Mouse (Mus musculus) midbrain, embryonic 13.5 days (tissue): ENCODE measurements around the gene Slc16a11. TPM values are rescaled to one million over a fixed set of nuclear protein-coding genes. Genes with fewer than 3 reads are reported as not detected.

Experiments
- ATAC-seq: fragments of 200-750 bp; cut with Nextera tagmentation; 2 replicates; pipeline ENCODE4 v1.8.0; 2017; ENCODE audit warnings: mild to moderate bottlenecking, moderate TSS enrichment, moderate library complexity
- H3K27ac ChIP-seq: fragments of 300-500 bp; sonication (generic); 2 replicates; pipeline ENCODE4 v1.5.1; 2015; ENCODE audit warnings: inconsistent platforms, mild to moderate bottlenecking, moderate library complexity
- H3K27me3 ChIP-seq: fragments of 300-500 bp; sonication (generic); 2 replicates; pipeline ENCODE4 v1.6.1; 2015; ENCODE audit warnings: mild to moderate bottlenecking, inconsistent platforms
- H3K36me3 ChIP-seq: fragments of 300-500 bp; sonication (generic); 2 replicates; pipeline ENCODE4 v1.6.1; 2015; ENCODE audit warnings: mild to moderate bottlenecking, inconsistent platforms
- H3K4me1 ChIP-seq: fragments of 300-500 bp; sonication (generic); replicated peaks from 2 replicates; pipeline ENCODE4 v1.6.1; 2015; ENCODE audit warnings: inconsistent platforms
- H3K4me2 ChIP-seq: fragments of 300-500 bp; sonication (generic); replicated peaks from 2 replicates; pipeline ENCODE4 v1.6.1; 2015; ENCODE audit warnings: moderate library complexity, mild to moderate bottlenecking, inconsistent platforms
- H3K4me3 ChIP-seq: fragments of 300-500 bp; sonication (generic); replicated peaks from 2 replicates; pipeline ENCODE4 v1.5.1; 2015; ENCODE audit warnings: mild to moderate bottlenecking, inconsistent platforms
- H3K9ac ChIP-seq: fragments of 300-500 bp; sonication (generic); replicated peaks from 2 replicates; pipeline ENCODE4 v1.6.1; 2015; ENCODE audit warnings: mild to moderate bottlenecking, inconsistent platforms
- H3K9me3 ChIP-seq: fragments of 300-500 bp; sonication (generic); 2 replicates; pipeline ENCODE4 v1.6.1; 2016; ENCODE audit warnings: mild to moderate bottlenecking, inconsistent platforms
- WGBS: fragments of 180-500 bp; shearing (Covaris S2); methylation state at CpG from one replicate; pipeline ENCODE4 v1.1.7; 2015; 5-methylcytosine and 5-hydroxymethylcytosine counted together
- polyA plus RNA-seq: library from polyadenylated mRNA; unstranded; fragments of >200 nt; fragmentation: Nextera tagmentation; extraction: Ambion mirVana; gene quantifications from 2 replicates; pipeline ENCODE4 v1.2.1, GENCODE M21; 2015

The Slc16a11 gene
- polyA plus RNA-seq, 1 experiment from 2014 or later = 2.4 TPM

DNA sequence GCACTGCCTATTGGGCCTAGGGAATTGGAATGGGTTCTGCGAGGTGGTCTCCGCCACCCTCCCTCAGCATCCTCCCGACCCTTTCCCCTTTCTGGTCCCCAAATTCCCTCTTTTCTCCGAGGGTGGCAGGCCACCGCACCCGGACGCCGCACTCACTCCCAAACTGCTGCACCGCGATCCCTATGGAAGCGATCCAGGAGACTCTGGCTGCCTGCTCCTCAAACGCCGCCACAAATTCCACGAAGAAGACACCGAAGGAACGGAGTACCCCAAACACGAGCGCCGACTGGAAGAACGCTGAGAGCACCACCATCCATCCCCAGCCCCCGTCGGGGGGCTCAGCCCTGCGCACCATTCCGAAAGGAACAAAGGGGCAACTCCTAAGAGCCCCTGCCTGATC lies 7.8 kb downstream of the Slc16a11 start:
- Histone ChIP-seq H3K9me3 (no peaks in the 10 kb centered on the region), H3K9ac (peak overlapping the region; percentile 90), H3K4me2 (peak overlapping the region; percentile 90), H3K27ac (peak overlapping the region; percentile 85), H3K4me3 (peak overlapping the region; percentile 52), H3K36me3 (peaks cover 17% of the 10 kb centered on the region), H3K4me1 (peaks cover 38% of the 10 kb centered on the region), H3K27me3 (peaks cover 42% of the 10 kb centered on the region)
- under 1% methylated on average over 24 of the region's 24 CpGs for WGBS
- no peak for ATAC-seq

- peaks cover 17% of the 10 kb centered on the region for H3K36me3 ChIP-seq
- peak within 1 kb of the TSS; percentile 90 for H3K9ac ChIP-seq
- H3K4me3 ChIP-seq = peak within 1 kb of the TSS; percentile 52
- H3K4me2 ChIP-seq = peak within 1 kb of the TSS; percentile 90
- peak; percentile 96 for ATAC-seq
- H3K27ac ChIP-seq = peak within 1 kb of the TSS; percentile 85
- 0% methylated on average over 28 of the region's 28 CpGs for WGBS
- H3K9me3 ChIP-seq = no peaks in the 10 kb centered on the region
- H3K4me1 ChIP-seq = peaks cover 35% of the 10 kb centered on the region
- H3K27me3 ChIP-seq = peaks cover 42% of the 10 kb centered on the region
Measured at GRCm38 (mm10) chr11:70220731-70221602, 8.4 kb downstream of the Slc16a11 start, which contains the start of gene Slc16a13. Gene Slc16a13 (minus strand): TSS chr11:70221064.

GRCm38 (mm10) chr11:70221603-70222500 lies 9.3 kb downstream of the Slc16a11 start:
- no peaks in the 10 kb centered on the region for H3K9me3 ChIP-seq
- 10% methylated on average over 14 of the region's 14 CpGs for WGBS
- H3K4me3 ChIP-seq = peak overlapping the region; percentile 52
- no peak for ATAC-seq
- peak overlapping the region; percentile 90 for H3K4me2 ChIP-seq
- peaks cover 44% of the 10 kb centered on the region for H3K4me1 ChIP-seq
- H3K9ac ChIP-seq = peak overlapping the region; percentile 57
- H3K27ac ChIP-seq = peak overlapping the region; percentile 85
- H3K36me3 ChIP-seq = peaks cover 14% of the 10 kb centered on the region
- H3K27me3 ChIP-seq = peaks cover 42% of the 10 kb centered on the region

GRCm38 (mm10) chr11:70223724-70224123 lies 11.2 kb downstream of the Slc16a11 start:
- no peak for ATAC-seq
- Histone ChIP-seq H3K9ac (no peak overlapping the region), H3K27ac (no peak overlapping the region), H3K9me3 (no peaks in the 10 kb centered on the region), H3K36me3 (no peaks in the 10 kb centered on the region), H3K27me3 (peaks cover 51% of the 10 kb centered on the region), H3K4me1 (peaks cover 44% of the 10 kb centered on the region), H3K4me2 (no peak overlapping the region), H3K4me3 (no peak overlapping the region)
- WGBS = 90% methylated on average over 9 of the region's 9 CpGs

DNA sequence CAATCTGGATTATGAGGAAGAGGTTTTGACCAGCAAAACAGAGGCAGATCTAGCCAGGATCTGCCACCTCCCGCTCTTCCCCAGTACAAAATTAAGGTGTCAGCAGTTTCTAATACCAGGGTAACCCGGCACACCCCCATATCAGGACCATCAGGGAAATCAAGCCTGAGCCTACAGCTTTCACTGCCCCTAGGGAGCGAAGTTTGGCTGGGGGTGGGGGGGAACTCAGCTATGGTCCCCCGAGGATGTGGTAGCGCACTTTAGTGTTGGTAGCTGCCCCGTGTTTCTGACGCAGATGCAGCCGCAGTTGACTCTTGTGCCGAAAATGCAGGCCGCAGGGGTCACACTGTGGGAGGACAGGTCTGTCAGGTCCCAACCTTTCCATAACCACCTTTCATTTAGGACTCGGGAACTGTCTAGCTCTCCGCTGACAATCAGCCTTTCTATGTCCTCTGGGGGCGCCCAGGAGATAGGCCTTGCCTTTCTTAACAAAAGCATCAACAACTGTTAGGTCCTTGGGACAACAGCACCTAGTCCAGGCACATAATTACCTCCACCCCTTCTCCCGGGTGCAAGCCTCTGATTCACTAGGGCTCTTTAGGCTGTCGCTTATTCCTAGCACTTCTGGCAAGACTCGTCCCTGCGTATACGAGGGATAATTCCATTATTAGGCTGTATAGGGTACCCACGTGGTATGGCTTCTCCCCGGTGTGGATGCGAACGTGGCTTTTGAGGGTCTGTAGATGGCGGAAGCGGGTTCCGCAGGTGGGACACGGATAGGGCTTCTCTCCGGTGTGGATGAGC lies 13.4 kb downstream of the Slc16a11 start:
- peak overlapping the region; percentile 45 for H3K4me2 ChIP-seq
- no peaks in the 10 kb centered on the region for H3K9me3 ChIP-seq
- no peaks in the 10 kb centered on the region for H3K36me3 ChIP-seq
- peak overlapping the region; percentile 29 for H3K4me3 ChIP-seq
- 20% methylated on average over 27 of the region's 27 CpGs for WGBS
- peaks cover 43% of the 10 kb centered on the region for H3K4me1 ChIP-seq
- peaks cover 73% of the 10 kb centered on the region for H3K27me3 ChIP-seq
- no peak overlapping the region for H3K27ac ChIP-seq
- no peak for ATAC-seq
- peak overlapping the region; percentile 34; the same call in 1 of the 2 replicates for H3K9ac ChIP-seq

DNA sequence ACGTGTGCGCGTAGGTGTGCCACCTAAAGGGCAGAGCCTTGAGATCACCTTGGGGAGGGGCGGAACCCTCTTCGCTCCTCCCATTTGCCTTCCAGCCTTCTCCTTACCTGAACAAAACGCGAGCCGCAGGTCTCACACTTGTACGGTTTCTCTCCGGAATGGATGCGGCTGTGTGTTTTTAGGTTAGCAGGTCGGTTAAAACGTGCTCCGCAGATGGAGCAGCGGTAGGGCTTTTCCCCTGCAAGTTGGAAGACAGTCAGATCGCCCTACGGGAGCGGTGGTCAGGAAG lies 14.0 kb downstream of the Slc16a11 start:
- Histone ChIP-seq H3K36me3 (no peaks in the 10 kb centered on the region), H3K27me3 (peaks cover 74% of the 10 kb centered on the region), H3K9ac (peak overlapping the region; percentile 34; the same call in 1 of the 2 replicates), H3K4me1 (peaks cover 41% of the 10 kb centered on the region), H3K4me2 (peak overlapping the region; percentile 45), H3K27ac (no peak overlapping the region), H3K9me3 (no peaks in the 10 kb centered on the region), H3K4me3 (peak overlapping the region; percentile 29)
- WGBS = 8% methylated on average over 18 of the region's 18 CpGs
- ATAC-seq = no peak

DNA sequence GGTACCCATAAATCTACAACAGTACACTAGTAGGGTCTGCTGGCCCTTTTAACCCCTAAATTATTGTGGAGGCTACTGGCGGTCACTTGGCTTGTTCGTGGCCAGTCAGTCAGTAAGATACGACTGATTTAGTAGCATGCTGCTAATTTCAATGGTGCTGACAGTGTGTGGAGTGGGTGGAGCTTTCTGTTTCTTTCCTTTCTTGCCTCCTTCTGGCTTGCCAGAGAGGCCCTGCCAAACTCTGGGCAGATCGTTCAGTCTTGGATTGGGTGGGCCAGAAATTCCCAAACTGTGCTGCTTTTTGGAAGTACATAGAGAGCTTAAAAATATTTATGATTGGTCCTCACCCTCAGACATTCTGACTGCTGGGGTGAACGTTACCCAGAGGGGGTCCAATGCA lies 14.6 kb downstream of the Slc16a11 start:
- Histone ChIP-seq H3K36me3 (no peaks in the 10 kb centered on the region), H3K27me3 (peaks cover 74% of the 10 kb centered on the region), H3K4me3 (no peak overlapping the region; the same call in 1 of the 2 replicates), H3K9me3 (no peaks in the 10 kb centered on the region), H3K4me1 (peaks cover 35% of the 10 kb centered on the region), H3K4me2 (peak overlapping the region; percentile 45), H3K27ac (no peak overlapping the region), H3K9ac (no peak overlapping the region)
- ATAC-seq = no peak
- 41% methylated on average over 5 of the region's 5 CpGs for WGBS

DNA sequence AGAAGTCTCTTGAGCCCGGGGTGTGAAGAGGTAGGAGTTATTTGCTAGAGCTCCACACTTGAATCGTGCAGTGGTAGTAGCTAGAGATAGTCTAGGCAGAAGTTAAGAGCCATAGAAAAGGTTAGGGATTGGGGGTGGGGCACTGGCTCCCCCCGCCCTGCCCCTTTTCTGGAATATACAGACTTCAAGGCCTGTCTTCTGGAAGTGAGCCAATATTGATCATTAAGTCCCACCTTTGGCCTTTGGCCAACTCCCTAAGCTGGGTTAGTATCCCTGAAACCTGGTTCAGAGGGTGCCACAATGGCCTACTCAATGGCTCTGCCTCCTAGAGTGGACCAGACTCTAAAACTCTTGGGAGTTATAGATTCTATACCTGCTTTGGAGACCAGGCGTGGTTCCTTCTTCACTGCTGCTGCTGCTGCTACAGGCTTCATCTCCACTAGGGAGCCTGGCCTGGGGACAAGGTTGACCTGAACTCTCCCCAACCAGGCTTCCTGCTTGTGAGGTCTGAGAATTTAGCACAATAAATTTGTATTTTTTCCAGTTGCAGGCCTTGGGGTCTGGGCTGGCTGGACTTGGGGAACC lies 15.2 kb downstream of the Slc16a11 start:
- Histone ChIP-seq H3K27ac (no peak overlapping the region), H3K9me3 (no peaks in the 10 kb centered on the region), H3K9ac (no peak overlapping the region), H3K4me1 (peaks cover 37% of the 10 kb centered on the region), H3K27me3 (peaks cover 74% of the 10 kb centered on the region), H3K4me3 (no peak overlapping the region), H3K4me2 (peak overlapping the region; percentile 47), H3K36me3 (no peaks in the 10 kb centered on the region)
- no peak for ATAC-seq
- 94% methylated on average over 4 of the region's 4 CpGs for WGBS

- no peak overlapping the region for H3K27ac ChIP-seq
- peaks cover 43% of the 10 kb centered on the region for H3K4me1 ChIP-seq
- WGBS = under 1% methylated on average over 19 of the region's 19 CpGs
- no peaks in the 10 kb centered on the region for H3K36me3 ChIP-seq
- peaks cover 71% of the 10 kb centered on the region for H3K27me3 ChIP-seq
- no peaks in the 10 kb centered on the region for H3K9me3 ChIP-seq
- peak overlapping the region; percentile 28 for H3K9ac ChIP-seq
- ATAC-seq = peak; percentile 68
- peak overlapping the region; percentile 47 for H3K4me2 ChIP-seq
- H3K4me3 ChIP-seq = peak overlapping the region; percentile 28
Measured at GRCm38 (mm10) chr11:70228828-70229227, 16.3 kb downstream of the Slc16a11 start.

GRCm38 (mm10) chr11:70229260-70230010 lies 16.9 kb downstream of the Slc16a11 start, which contains the start of gene Bcl6b:
Gene Bcl6b (minus strand): TSS chr11:70229798.
- peak; percentile 22; the same call in 1 of the 2 replicates for ATAC-seq
- H3K9ac ChIP-seq = peak within 1 kb of the TSS; percentile 28
- H3K4me2 ChIP-seq = peak within 1 kb of the TSS; percentile 47
- H3K27me3 ChIP-seq = peaks cover 65% of the 10 kb centered on the region
- peaks cover 43% of the 10 kb centered on the region for H3K4me1 ChIP-seq
- H3K36me3 ChIP-seq = peaks cover 3% of the 10 kb centered on the region; the same call in 1 of the 2 replicates
- 2% methylated on average over 39 of the region's 39 CpGs for WGBS
- no peaks in the 10 kb centered on the region for H3K9me3 ChIP-seq
- H3K27ac ChIP-seq = no peak within 1 kb of the TSS
- H3K4me3 ChIP-seq = peak within 1 kb of the TSS; percentile 28
